Mouse (Mus musculus) limb, embryonic 15.5 days (tissue): ENCODE results near the gene Acox2. TPM values are rescaled to one million over a fixed set of nuclear protein-coding genes. Genes with fewer than 3 reads are reported as not detected.

Source experiments
- ATAC-seq: fragments of 200-750 bp; cut with Nextera tagmentation; 2 replicates; pipeline ENCODE4 v1.8.0; 2017; ENCODE audit warnings: low read depth, moderate TSS enrichment; ENCODE audit not compliant: insufficient number of reproducible peaks, low FRiP score, low TSS enrichment
- H3K27ac ChIP-seq: fragments of 300-500 bp; sonication (generic); 2 replicates; pipeline ENCODE4 v1.5.1; 2015; ENCODE audit warnings: moderate library complexity, mild to moderate bottlenecking, inconsistent platforms
- H3K27me3 ChIP-seq: fragments of 300-500 bp; sonication (generic); 2 replicates; pipeline ENCODE4 v1.6.1; 2015; ENCODE audit warnings: inconsistent platforms
- H3K36me3 ChIP-seq: fragments of 300-500 bp; sonication (generic); 2 replicates; pipeline ENCODE4 v1.6.1; 2015; ENCODE audit warnings: inconsistent platforms
- H3K4me1 ChIP-seq: fragments of 300-500 bp; sonication (generic); 2 replicates; pipeline ENCODE4 v1.6.1; 2015; ENCODE audit warnings: inconsistent platforms
- H3K4me2 ChIP-seq: fragments of 300-500 bp; sonication (generic); 2 replicates; pipeline ENCODE4 v1.6.1; 2015; ENCODE audit warnings: mild to moderate bottlenecking, inconsistent platforms
- H3K4me3 ChIP-seq: fragments of 300-500 bp; sonication (generic); 2 replicates; pipeline ENCODE4 v1.5.1; 2015; ENCODE audit warnings: mild to moderate bottlenecking, inconsistent platforms
- H3K9ac ChIP-seq: fragments of 300-500 bp; sonication (generic); 2 replicates; pipeline ENCODE4 v1.6.1; 2015; ENCODE audit warnings: inconsistent platforms
- H3K9me3 ChIP-seq: fragments of 300-500 bp; sonication (generic); 2 replicates; pipeline ENCODE4 v1.6.1; 2016; ENCODE audit warnings: inconsistent platforms
- WGBS: fragments of 180-500 bp; shearing (Covaris S2); methylation state at CpG from one replicate; pipeline ENCODE4 v1.1.7; 2015; 5-methylcytosine and 5-hydroxymethylcytosine counted together
- polyA plus RNA-seq: library from polyadenylated mRNA; unstranded; fragments of >200 nt; fragmentation: Nextera tagmentation; extraction: Ambion mirVana; gene quantifications from 2 replicates; pipeline ENCODE4 v1.2.1, GENCODE M21; 2015

Gene Acox2
- polyA plus RNA-seq, 1 experiment from 2014 or later, result 0.70 TPM

- Histone ChIP-seq H3K4me3 (no peak overlapping the region), H3K9me3 (no peaks in the 10 kb centered on the region), H3K27ac (no peak overlapping the region), H3K4me2 (no peak overlapping the region), H3K36me3 (peaks cover 12% of the 10 kb centered on the region), H3K4me1 (no peaks in the 10 kb centered on the region; the same call in 1 of the 2 replicates), H3K27me3 (no peaks in the 10 kb centered on the region), H3K9ac (no peak overlapping the region)
- ATAC-seq, result no peak
- WGBS, result 87% methylated on average over 2 of the region's 2 CpGs
Measured at GRCm38 (mm10) chr14:8220912-8221311, 38.2 kb downstream of the Acox2 start.

GRCm38 (mm10) chr14:8220306-8220705, 38.8 kb downstream of the Acox2 start:
- no peak overlapping the region for H3K9ac ChIP-seq
- H3K4me3 ChIP-seq, result no peak overlapping the region
- H3K4me1 ChIP-seq, result peaks cover 5% of the 10 kb centered on the region
- no peak overlapping the region for H3K4me2 ChIP-seq
- H3K9me3 ChIP-seq, result no peaks in the 10 kb centered on the region
- no peaks in the 10 kb centered on the region for H3K27me3 ChIP-seq
- H3K27ac ChIP-seq, result no peak overlapping the region
- H3K36me3 ChIP-seq, result peaks cover 12% of the 10 kb centered on the region
- no peak for ATAC-seq
- 74% methylated on average over 7 of the region's 7 CpGs for WGBS

- Histone ChIP-seq H3K27me3 (no peaks in the 10 kb centered on the region), H3K4me2 (no peak overlapping the region), H3K36me3 (peaks cover 12% of the 10 kb centered on the region), H3K9me3 (no peaks in the 10 kb centered on the region), H3K27ac (no peak overlapping the region), H3K4me1 (peaks cover 9% of the 10 kb centered on the region), H3K9ac (no peak overlapping the region), H3K4me3 (no peak overlapping the region)
- WGBS, result 80% methylated on average over 11 of the region's 11 CpGs
- ATAC-seq, result no peak
Measured at GRCm38 (mm10) chr14:8219876-8220275, 39.3 kb downstream of the Acox2 start.

- Histone ChIP-seq H3K9ac (no peak overlapping the region), H3K36me3 (peaks cover 12% of the 10 kb centered on the region), H3K4me2 (no peak overlapping the region), H3K4me1 (peaks cover 12% of the 10 kb centered on the region), H3K4me3 (no peak overlapping the region), H3K9me3 (no peaks in the 10 kb centered on the region), H3K27ac (no peak overlapping the region), H3K27me3 (no peaks in the 10 kb centered on the region)
- 43% methylated on average over 10 of the region's 10 CpGs for whole genome bisulfite sequencing
- ATAC-seq, result no peak
Measured at GRCm38 (mm10) chr14:8218730-8219380, 40.3 kb downstream of the Acox2 start.

GRCm38 (mm10) chr14:8218238-8218637, 40.9 kb downstream of the Acox2 start:
- H3K36me3 ChIP-seq, result peaks cover 12% of the 10 kb centered on the region
- H3K9me3 ChIP-seq, result no peaks in the 10 kb centered on the region
- WGBS, result 54% methylated on average over 7 of the region's 7 CpGs
- H3K27ac ChIP-seq, result no peak overlapping the region
- ATAC-seq, result no peak
- no peak overlapping the region for H3K9ac ChIP-seq
- H3K4me2 ChIP-seq, result no peak overlapping the region
- H3K4me1 ChIP-seq, result peaks cover 16% of the 10 kb centered on the region
- H3K27me3 ChIP-seq, result no peaks in the 10 kb centered on the region
- no peak overlapping the region for H3K4me3 ChIP-seq

- Histone ChIP-seq H3K4me3 (no peak overlapping the region), H3K27me3 (no peaks in the 10 kb centered on the region), H3K9ac (no peak overlapping the region), H3K4me1 (peaks cover 16% of the 10 kb centered on the region), H3K27ac (no peak overlapping the region), H3K9me3 (no peaks in the 10 kb centered on the region), H3K36me3 (no peaks in the 10 kb centered on the region), H3K4me2 (no peak overlapping the region)
- WGBS, result 63% methylated on average over 5 of the region's 5 CpGs
- ATAC-seq, result no peak
Measured at GRCm38 (mm10) chr14:8216100-8216499, 43.1 kb downstream of the Acox2 start.

- peak overlapping the region; percentile 75 for H3K4me3 ChIP-seq
- ATAC-seq, result no peak
- H3K36me3 ChIP-seq, result no peaks in the 10 kb centered on the region
- peak overlapping the region; percentile 88 for H3K4me2 ChIP-seq
- H3K9me3 ChIP-seq, result no peaks in the 10 kb centered on the region
- no peaks in the 10 kb centered on the region for H3K27me3 ChIP-seq
- 20% methylated on average over 21 of the region's 21 CpGs for WGBS
- H3K27ac ChIP-seq, result no peak overlapping the region
- peaks cover 16% of the 10 kb centered on the region for H3K4me1 ChIP-seq
- H3K9ac ChIP-seq, result no peak overlapping the region
Measured at GRCm38 (mm10) chr14:8215208-8215778, 43.9 kb downstream of the Acox2 start.

GRCm38 (mm10) chr14:8214299-8215207, 44.6 kb downstream of the Acox2 start:
- H3K9ac ChIP-seq, result peak overlapping the region; percentile 96
- no peaks in the 10 kb centered on the region for H3K36me3 ChIP-seq
- WGBS, result 4% methylated on average over 53 of the region's 63 CpGs
- H3K4me1 ChIP-seq, result peaks cover 16% of the 10 kb centered on the region
- ATAC-seq, result peak; percentile 60
- no peaks in the 10 kb centered on the region for H3K9me3 ChIP-seq
- peak overlapping the region; percentile 88 for H3K4me2 ChIP-seq
- no peaks in the 10 kb centered on the region for H3K27me3 ChIP-seq
- H3K27ac ChIP-seq, result peak overlapping the region; percentile 95
- H3K4me3 ChIP-seq, result peak overlapping the region; percentile 75

- H3K4me1 ChIP-seq, result peaks cover 16% of the 10 kb centered on the region
- peak within 1 kb of the TSS; percentile 96 for H3K9ac ChIP-seq
- peak; percentile 97 for ATAC-seq
- WGBS, result 0% methylated on average over 11 of the region's 49 CpGs
- peak within 1 kb of the TSS; percentile 95 for H3K27ac ChIP-seq
- H3K9me3 ChIP-seq, result no peaks in the 10 kb centered on the region
- H3K4me3 ChIP-seq, result peak within 1 kb of the TSS; percentile 75
- no peaks in the 10 kb centered on the region for H3K36me3 ChIP-seq
- peak within 1 kb of the TSS; percentile 88 for H3K4me2 ChIP-seq
- no peaks in the 10 kb centered on the region for H3K27me3 ChIP-seq
Measured at GRCm38 (mm10) chr14:8213803-8214224, 45.3 kb downstream of the Acox2 start, which contains the start of gene Kctd6. Gene Kctd6 (plus strand): TSS chr14:8214140.

GRCm38 (mm10) chr14:8212996-8213395, 46.2 kb downstream of the Acox2 start:
- no peak overlapping the region for H3K4me2 ChIP-seq
- no peaks in the 10 kb centered on the region for H3K9me3 ChIP-seq
- H3K4me3 ChIP-seq, result no peak overlapping the region
- no peak for ATAC-seq
- no peak overlapping the region for H3K27ac ChIP-seq
- no peaks in the 10 kb centered on the region for H3K27me3 ChIP-seq
- H3K4me1 ChIP-seq, result peaks cover 16% of the 10 kb centered on the region
- WGBS, result 78% methylated on average over 2 of the region's 2 CpGs
- H3K36me3 ChIP-seq, result no peaks in the 10 kb centered on the region
- H3K9ac ChIP-seq, result no peak overlapping the region

- no peak overlapping the region for H3K4me2 ChIP-seq
- no peak overlapping the region for H3K27ac ChIP-seq
- no peak overlapping the region for H3K4me3 ChIP-seq
- H3K9me3 ChIP-seq, result no peaks in the 10 kb centered on the region
- no peaks in the 10 kb centered on the region for H3K36me3 ChIP-seq
- no peak overlapping the region for H3K9ac ChIP-seq
- no peaks in the 10 kb centered on the region for H3K27me3 ChIP-seq
- ATAC-seq, result no peak
- H3K4me1 ChIP-seq, result peaks cover 7% of the 10 kb centered on the region; the same call in 1 of the 2 replicates
- 93% methylated on average over 2 of the region's 2 CpGs for WGBS
Measured at GRCm38 (mm10) chr14:8209896-8210295, 49.3 kb downstream of the Acox2 start.

- 73% methylated on average over 3 of the region's 3 CpGs for WGBS
- H3K4me1 ChIP-seq, result 0 out of 2 replicates have a peak, but pooled peaks cover 3% of the 10 kb centered on the region
- ATAC-seq, result no peak
- H3K4me2 ChIP-seq, result no peak overlapping the region
- H3K9me3 ChIP-seq, result no peaks in the 10 kb centered on the region
- no peak overlapping the region for H3K9ac ChIP-seq
- no peaks in the 10 kb centered on the region for H3K27me3 ChIP-seq
- no peak overlapping the region for H3K4me3 ChIP-seq
- H3K27ac ChIP-seq, result no peak overlapping the region
- H3K36me3 ChIP-seq, result no peaks in the 10 kb centered on the region
Measured at GRCm38 (mm10) chr14:8208876-8209275, 50.3 kb downstream of the Acox2 start.
